12 mouse cellular contexts compared by ENCODE assay signal in genomic region chr1:131276831-131277230, GRCm38 (mm10). TPM values are rescaled to one million over a fixed set of nuclear protein-coding genes. Genes with fewer than 3 reads are reported as not detected.
A peak's percentile ranks its signal among the peaks of the same experiment; 100 is the strongest.
DNase-seq lines count a peak whose midpoint lies in the region; ATAC-seq and TF ChIP-seq lines count a peak whose summit lies in the region.
"Had no signal": no experiment of that assay in that cellular context is flagged by ENCODE, and none has a peak within 500 bp of the region (broad histone marks: within the 10 kb centered on the region; RNA-seq: fewer than 3 reads in every experiment).

No protein-coding gene starts in this region.

- 0 out of 2 replicates have a peak overlapping the region, but pooled peaks have one; percentile 30 for H3K9ac ChIP-seq in heart, embryonic 13.5 days
- no peak overlapping the region for H3K9ac ChIP-seq in forebrain, embryonic 12.5 days

- DNase-seq in heart, postnatal 10 days: no peak
- DNase-seq in kidney, adult 18-20 months: peak; percentile 32
- DNase-seq in limb, embryonic 10.5 days (ENCODE audit: low spot score): no peak
- DNase-seq in layer of hippocampus, adult 2 months (ENCODE audit: low spot score in 2 of 2): no peak
- DNase-seq in urinary bladder, postnatal 4 days (ENCODE audit: low spot score in 2 of 2): no peak
- DNase-seq: cerebellum, postnatal 25 days; gastrocnemius, postnatal 36 days; thymus, postnatal 36 days had no signal

- H3K27ac ChIP-seq in heart, embryonic 13.5 days (replicated peaks): no peak overlapping the region
- H3K27ac ChIP-seq in limb, embryonic 10.5 days: peak overlapping the region; percentile 21
- H3K27ac ChIP-seq in layer of hippocampus, adult 2 months: no peak overlapping the region
- no peak overlapping the region for H3K27ac ChIP-seq in forebrain, embryonic 12.5 days
- H3K27ac ChIP-seq: forebrain, embryonic 10.5 days had no signal

- no peak overlapping the region for H3K4me2 ChIP-seq in heart, embryonic 13.5 days
- H3K4me2 ChIP-seq in forebrain, embryonic 12.5 days: no peak overlapping the region

- no peaks in the 10 kb centered on the region for H3K36me3 ChIP-seq in heart, embryonic 13.5 days
- no peaks in the 10 kb centered on the region for H3K36me3 ChIP-seq in limb, embryonic 10.5 days
- H3K36me3 ChIP-seq in forebrain, embryonic 12.5 days (replicated peaks): no peaks in the 10 kb centered on the region
- H3K36me3 ChIP-seq: forebrain, embryonic 10.5 days had no signal

- no peaks in the 10 kb centered on the region for H3K9me3 ChIP-seq in heart, embryonic 13.5 days
- no peaks in the 10 kb centered on the region for H3K9me3 ChIP-seq in limb, embryonic 10.5 days (replicated peaks)
- no peaks in the 10 kb centered on the region for H3K9me3 ChIP-seq in forebrain, embryonic 12.5 days
- H3K9me3 ChIP-seq: forebrain, embryonic 10.5 days had no signal

- ATAC-seq in heart, embryonic 13.5 days (ENCODE audit: extremely low read depth, insufficient number of reproducible peaks, low FRiP score, low TSS enrichment): no peak
- peak; percentile 67 for ATAC-seq in megakaryocyte progenitor cell, adult 5-6 weeks (replicated peaks; ENCODE audit: poor library complexity)
- ATAC-seq in forebrain, embryonic 12.5 days (ENCODE audit: low FRiP score): no peak

- intact Hi-C loops in heart, postnatal 10 days (cut with DNase I): no loop called here

- no peak overlapping the region for H3K4me3 ChIP-seq in heart, embryonic 13.5 days
- H3K4me3 ChIP-seq in limb, embryonic 10.5 days: no peak overlapping the region
- H3K4me3 ChIP-seq in layer of hippocampus, adult 2 months: no peak overlapping the region
- no peak overlapping the region for H3K4me3 ChIP-seq in forebrain, embryonic 12.5 days (replicated peaks)
- H3K4me3 ChIP-seq: forebrain, embryonic 10.5 days had no signal

- H3K27me3 ChIP-seq in heart, embryonic 13.5 days (replicated peaks): peaks cover 15% of the 10 kb centered on the region; the same call in 1 of the 2 replicates
- H3K27me3 ChIP-seq in limb, embryonic 10.5 days (ENCODE audit: low read depth, poor library complexity, severe bottlenecking): no peaks in the 10 kb centered on the region
- H3K27me3 ChIP-seq in forebrain, embryonic 12.5 days: no peaks in the 10 kb centered on the region; the same call in 1 of the 2 replicates

- peaks cover 37% of the 10 kb centered on the region for H3K4me1 ChIP-seq in heart, embryonic 13.5 days
- H3K4me1 ChIP-seq in limb, embryonic 10.5 days: peaks cover 46% of the 10 kb centered on the region
- no peaks in the 10 kb centered on the region; the same call in 1 of the 2 replicates for H3K4me1 ChIP-seq in forebrain, embryonic 12.5 days

- TF ChIP-seq CTCF in layer of hippocampus, adult 2 months (conservative IDR thresholded peaks at IDR 0.05): no peak

RNA-seq across cellular contexts. Expression of gene Ikbke, which starts 2.6 kb away (rescaled TPM):
- 2.4 and 2.8 TPM in 2 replicates for polyA plus RNA-seq in heart, embryonic 13.5 days (2015; fragmentation: Nextera tagmentation; extraction: Ambion mirVana)
- total RNA-seq in heart, postnatal 10 days (2021): 1 to 10 TPM; 2.9 to 3.1 TPM
- polyA plus RNA-seq in limb, embryonic 10.5 days (2016; fragmentation: Nextera tagmentation; extraction: Ambion mirVana): 1.3 TPM in 2 replicates
- 21.4 and 22.1 TPM in 2 replicates for total RNA-seq in megakaryocyte progenitor cell, adult 5-6 weeks (2015)
- 25.9 and 28.6 TPM in 2 replicates for total RNA-seq in megakaryocyte progenitor cell, adult 5-6 weeks (2017)
- total RNA-seq in layer of hippocampus, adult 2 months (2021): 1 to 10 TPM; 2.1 to 3.2 TPM
- polyA plus RNA-seq in forebrain, embryonic 12.5 days (2016; fragmentation: Nextera tagmentation; extraction: Ambion mirVana): 0.72 and 0.88 TPM in 2 replicates

RNA-seq across cellular contexts. Expression of gene Rassf5, which starts 31.8 kb away (rescaled TPM):
- polyA plus RNA-seq in heart, embryonic 13.5 days (2015; fragmentation: Nextera tagmentation; extraction: Ambion mirVana): 14.9 and 18.2 TPM in 2 replicates
- total RNA-seq in heart, postnatal 10 days (2021): 1 to 10 TPM; 3.9 to 5.4 TPM
- 1.2 and 1.3 TPM in 2 replicates for polyA plus RNA-seq in limb, embryonic 10.5 days (2016; fragmentation: Nextera tagmentation; extraction: Ambion mirVana)
- 46.0 and 48.9 TPM in 2 replicates for total RNA-seq in megakaryocyte progenitor cell, adult 5-6 weeks (2015)
- total RNA-seq in megakaryocyte progenitor cell, adult 5-6 weeks (2017): 45.1 and 47.6 TPM in 2 replicates
- 10 to 100 TPM; 17.2 to 18.4 TPM for total RNA-seq in layer of hippocampus, adult 2 months (2021)
- polyA plus RNA-seq in forebrain, embryonic 12.5 days (2016; fragmentation: Nextera tagmentation; extraction: Ambion mirVana): 0.98 and 1.1 TPM in 2 replicates

Comparison
In these comparisons a context has a peak if more than half of its experiments do, and no peak if none do; other contexts are left out.
1. RNA of gene Ikbke, which starts 2.6 kb away (total RNA-seq): 21.4 to 28.6 TPM in megakaryocyte progenitor cell, adult 5-6 weeks; 2.1 to 3.2 TPM in layer of hippocampus, adult 2 months and 2.9 to 3.1 TPM in heart, postnatal 10 days; every median in the first group is over 4 times any median in the second.